Mouse (Mus musculus) intestine, embryonic 16.5 days (tissue): Measurements from ENCODE around the gene Agps. TPM values are rescaled to one million over a fixed set of nuclear protein-coding genes. Genes with fewer than 3 reads are reported as not detected.

Source experiments
- polyA plus RNA-seq: library from polyadenylated mRNA; unstranded; fragments of >200 nt; fragmentation: Nextera tagmentation; extraction: Ambion mirVana; gene quantifications from 2 replicates; pipeline ENCODE4 v1.2.1, GENCODE M21; 2015

The Agps gene
- polyA plus RNA-seq, 1 experiment from 2014 or later, result 18.3 TPM

Other genes with a start within 250 kb of the Agps start
- 215 and 254 TPM in 2 replicates for gene Hnrnpa3, start 172.9 kb upstream of the Agps start, polyA plus RNA-seq
- 112 and 115 TPM in 2 replicates for gene Nfe2l2, start 127.5 kb upstream of the Agps start, polyA plus RNA-seq
- gene Ttc30b, start 106.4 kb downstream of the Agps start, polyA plus RNA-seq, result 8.2 and 8.3 TPM in 2 replicates
- 0.15 and 0.22 TPM in 2 replicates for gene Ttc30a2, start 146.0 kb downstream of the Agps start, polyA plus RNA-seq
- gene Ttc30a1, start 149.8 kb downstream of the Agps start, polyA plus RNA-seq, result 5.1 and 5.2 TPM in 2 replicates